Mouse (Mus musculus) layer of hippocampus, adult 11-12 months (tissue): ENCODE data around the gene Hoxc9.

Experiments used
- DNase-seq: peaks from one replicate; pipeline ENCODE4 v3.0.0; 2022; ENCODE audit warnings: low spot score

The Hoxc9 gene

GRCm38 (mm10) chr15:102999955-103000354 lies 23.7 kb downstream of the Hoxc9 start:
- no peak for DNase-seq

- no peak for DNase-seq
These were observed 24.3 kb downstream of the Hoxc9 start for GRCm38 (mm10) chr15:103000501-103000901.

- DNase-seq, result no peak
These were observed 25.1 kb downstream of the Hoxc9 start for GRCm38 (mm10) chr15:103001370-103001769.

DNA sequence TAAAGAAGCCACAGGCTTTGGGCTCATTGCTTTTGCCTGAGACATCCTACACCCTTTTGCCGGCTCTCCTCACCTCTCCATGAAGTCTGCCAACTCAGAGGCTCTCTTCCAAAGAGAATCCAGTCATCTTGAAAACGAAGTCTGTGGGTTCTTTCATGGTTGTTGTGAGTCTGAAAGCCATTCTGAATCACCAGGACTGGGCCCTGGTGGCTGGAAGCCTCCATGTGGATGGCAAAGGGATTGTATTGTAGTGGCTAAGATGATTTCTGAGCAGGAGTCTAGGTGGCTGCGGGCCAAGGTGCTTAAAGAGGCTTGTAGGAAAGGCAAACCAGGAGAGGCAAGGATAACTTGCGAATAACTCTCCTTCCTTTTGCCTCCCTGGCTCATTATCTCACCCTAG lies 25.9 kb downstream of the Hoxc9 start:
- DNase-seq, result no peak

- DNase-seq, result no peak
These were observed 26.7 kb downstream of the Hoxc9 start for GRCm38 (mm10) chr15:103002821-103003448.

DNA sequence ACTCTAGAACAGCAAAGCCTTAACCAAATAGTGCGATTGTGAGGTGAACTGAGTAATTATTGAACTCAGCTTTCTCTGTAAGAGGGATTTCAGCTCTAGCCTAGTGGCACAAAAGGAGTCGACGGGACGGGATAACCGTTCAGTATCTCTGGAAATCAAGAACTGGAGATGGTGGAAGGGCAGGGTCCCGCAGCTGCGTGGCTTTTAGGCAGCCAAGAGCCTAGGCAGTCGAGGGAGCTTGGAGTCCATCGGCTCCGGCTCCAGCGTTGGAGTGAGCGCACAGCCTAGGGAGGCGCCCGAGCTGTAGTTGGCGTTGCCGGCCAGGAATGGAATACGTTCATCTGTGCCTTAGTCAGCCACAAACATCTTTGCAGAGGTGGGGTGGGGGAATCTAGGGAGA lies 29.1 kb downstream of the Hoxc9 start:
- DNase-seq, result no peak

- no peak for DNase-seq
These were observed 29.6 kb downstream of the Hoxc9 start for GRCm38 (mm10) chr15:103005797-103006196.

- DNase-seq, result no peak
These were observed 30.1 kb downstream of the Hoxc9 start for GRCm38 (mm10) chr15:103006326-103006725.

- no peak for DNase-seq
These were observed 33.2 kb downstream of the Hoxc9 start for GRCm38 (mm10) chr15:103009265-103010111.

- no peak for DNase-seq
These were observed 34.0 kb downstream of the Hoxc9 start for GRCm38 (mm10) chr15:103010112-103010846.

GRCm38 (mm10) chr15:103010847-103011555 lies 34.8 kb downstream of the Hoxc9 start:
- no peak for DNase-seq

GRCm38 (mm10) chr15:103011928-103012486 lies 35.8 kb downstream of the Hoxc9 start:
- DNase-seq, result no peak

DNA sequence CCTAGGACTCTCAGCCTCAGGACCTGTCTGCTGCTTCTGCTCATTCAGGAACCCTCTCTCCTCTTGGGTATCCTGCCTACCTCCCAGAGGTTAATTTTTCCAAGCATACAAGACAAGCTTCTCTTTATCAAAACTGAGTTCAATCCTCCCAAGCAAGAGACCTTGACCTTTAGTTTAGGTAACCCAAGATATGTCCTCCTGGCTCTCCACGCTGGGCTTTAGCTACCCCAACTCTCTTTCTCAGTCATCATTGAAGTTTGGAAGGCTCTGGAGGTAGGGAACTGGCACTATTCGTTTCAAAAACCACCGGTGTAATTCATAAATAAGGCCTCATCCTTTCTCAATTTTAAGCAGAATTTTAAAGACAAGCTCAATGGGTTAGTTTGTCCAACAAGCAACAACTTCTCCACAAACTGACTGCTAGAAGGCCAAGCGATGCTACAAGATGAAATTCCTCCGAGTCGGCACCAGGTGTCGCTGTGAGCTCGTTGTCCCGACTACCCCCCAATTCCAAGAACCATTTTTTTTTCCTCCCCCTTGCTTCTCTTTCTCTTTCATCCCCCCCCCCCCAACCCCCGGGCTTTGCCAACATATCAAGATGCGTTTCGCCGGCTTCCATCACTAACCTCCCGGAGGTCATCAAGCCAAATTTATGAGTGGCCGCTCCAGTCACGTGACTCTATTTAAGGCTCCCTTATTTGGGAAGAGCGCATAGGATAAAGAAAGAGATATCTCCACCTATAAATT lies 37.2 kb downstream of the Hoxc9 start:
- DNase-seq, result no peak

DNA sequence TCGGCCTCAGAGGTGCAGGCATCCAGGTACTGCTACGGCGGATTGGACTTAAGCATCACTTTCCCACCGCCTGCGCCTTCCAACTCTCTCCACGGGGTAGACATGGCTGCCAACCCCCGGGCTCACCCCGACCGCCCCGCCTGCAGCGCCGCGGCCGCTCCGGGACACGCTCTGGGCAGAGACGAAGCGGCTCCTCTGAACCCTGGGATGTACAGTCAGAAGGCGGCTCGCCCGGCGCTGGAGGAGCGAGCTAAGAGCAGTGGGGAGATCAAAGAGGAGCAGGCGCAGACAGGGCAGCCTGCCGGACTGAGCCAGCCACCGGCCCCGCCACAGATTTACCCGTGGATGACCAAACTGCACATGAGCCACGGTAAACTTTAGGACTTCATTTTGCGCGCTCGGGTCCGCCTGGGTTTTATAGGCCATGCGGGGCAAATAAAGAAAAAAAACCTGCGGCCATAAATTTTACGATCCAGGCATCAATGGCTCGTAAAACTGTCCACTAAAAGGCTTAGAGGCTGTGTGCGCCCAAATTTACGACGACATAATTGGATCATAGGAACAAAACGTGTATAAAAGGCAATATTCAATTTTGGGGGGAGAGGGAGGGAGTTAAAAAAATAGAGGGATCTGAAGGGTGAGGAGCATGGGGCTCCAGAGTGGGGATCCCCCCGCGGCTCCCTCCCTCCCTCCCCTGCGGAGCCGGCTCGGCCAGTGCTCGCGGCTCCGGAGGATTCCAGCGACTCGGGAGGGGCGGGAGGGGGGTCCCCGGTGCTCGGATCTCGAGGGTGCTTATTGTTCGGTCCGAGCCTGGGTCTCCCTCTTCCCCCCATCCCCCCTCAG lies 38.1 kb downstream of the Hoxc9 start:
- DNase-seq, result no peak

GRCm38 (mm10) chr15:103015009-103015399 lies 38.8 kb downstream of the Hoxc9 start:
- DNase-seq, result no peak

- no peak for DNase-seq
These were observed 39.3 kb downstream of the Hoxc9 start for GRCm38 (mm10) chr15:103015406-103016166.

DNA sequence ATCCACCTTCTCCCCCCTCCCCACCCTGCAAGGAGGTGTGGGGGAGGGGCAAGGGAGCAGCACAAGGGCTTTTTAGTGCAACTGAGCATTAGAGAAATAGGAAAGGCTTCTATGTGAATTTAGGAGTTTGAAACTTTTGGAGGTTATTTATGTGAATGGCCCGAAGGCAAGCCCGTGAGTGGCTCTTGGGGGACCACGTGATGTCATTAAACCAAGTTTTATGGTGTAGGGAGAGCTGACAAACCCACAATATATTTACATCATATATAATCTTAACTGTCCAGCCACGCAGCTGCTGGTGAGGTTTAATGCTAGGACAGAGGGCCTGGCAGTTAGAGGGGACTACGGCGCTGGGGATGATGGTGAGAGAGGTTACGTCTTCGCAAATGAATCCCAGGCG lies 42.4 kb downstream of the Hoxc9 start, which contains the start of gene Hoxc4:
Gene Hoxc4 (plus strand): TSS at position 299 of the 400 bp plus-strand sequence.
- no peak for DNase-seq

GRCm38 (mm10) chr15:103020899-103021418 lies 44.7 kb downstream of the Hoxc9 start:
- DNase-seq, result no peak

DNA sequence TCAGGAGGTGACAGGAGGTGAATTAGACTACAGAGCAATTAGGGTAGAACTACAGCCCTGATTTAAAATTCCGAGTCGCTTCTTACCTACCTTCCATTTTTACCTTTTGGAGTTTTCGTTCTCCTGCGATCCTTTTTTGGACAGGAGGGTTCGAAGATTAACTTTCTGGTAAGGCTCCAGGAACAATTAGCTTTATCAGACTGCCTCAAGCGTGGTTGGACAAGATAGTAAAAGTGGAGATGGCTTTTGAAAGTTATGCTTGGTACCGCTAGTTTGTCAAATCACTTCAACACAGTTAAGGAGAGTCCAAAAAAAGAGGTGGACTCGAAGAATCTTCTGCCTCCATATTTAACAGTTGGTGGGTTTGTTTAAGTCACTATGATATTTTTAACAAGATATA lies 45.3 kb downstream of the Hoxc9 start:
- no peak for DNase-seq
